Mouse (Mus musculus): ENCODE results near the gene Lpar3. TPM values are rescaled to one million over a fixed set of nuclear protein-coding genes. Genes with fewer than 3 reads are reported as not detected.
A peak's percentile ranks its signal among the peaks of the same experiment; 100 is the strongest.

Gene Lpar3
- total RNA-seq (2014; rRNA removed), result 0.43 and 0.69 TPM in 2 replicates
- polyA plus RNA-seq (2015; fragmentation: Nextera tagmentation; extraction: Ambion mirVana), result 0.78 and 0.92 TPM in 2 replicates

- Histone ChIP-seq H3K27me3 (ENCODE audit: insufficient read depth, low read length) (peaks cover 39% of the 10 kb centered on the region), H3K4me2 (ENCODE audit: low read depth) (peak within 1 kb of the TSS; percentile 84), H3K4me3 (ENCODE audit: low read depth, low read length) (peak within 1 kb of the TSS; percentile 42), H3K4me1 (ENCODE audit: insufficient read depth) (0 out of 2 replicates have a peak, but pooled peaks cover 4% of the 10 kb centered on the region), H3K9ac (0 out of 2 replicates have a peak within 1 kb of the TSS, but pooled peaks have one; percentile 18), H3K36me3 (ENCODE audit: insufficient read depth) (no peaks in the 10 kb centered on the region), H3K9me3 (ENCODE audit: low read length) (no peaks in the 10 kb centered on the region), H3K27ac (ENCODE audit: low read depth, low read length) (no peak within 1 kb of the TSS)
- DNase-seq, result peak; percentile 55
- WGBS, result 2% methylated on average over 73 of the region's 73 CpGs
- TF ChIP-seq CTCF (IDR thresholded peaks at IDR 0.05; ENCODE audit: low read depth), result peak; percentile 62
- peak; percentile 85 for ATAC-seq
Measured at GRCm38 (mm10) chr3:146220776-146221486, at the start of gene Lpar3. Gene Lpar3, plus strand, starts transcription at chr3:146220963.

- Histone ChIP-seq H3K4me3 (ENCODE audit: low read depth, low read length) (no peak overlapping the region), H3K4me2 (ENCODE audit: low read depth) (no peak overlapping the region), H3K9me3 (ENCODE audit: low read length) (0 out of 2 replicates have a peak, but pooled peaks cover 6% of the 10 kb centered on the region), H3K36me3 (ENCODE audit: insufficient read depth) (no peaks in the 10 kb centered on the region), H3K27me3 (ENCODE audit: insufficient read depth, low read length) (no peaks in the 10 kb centered on the region), H3K4me1 (ENCODE audit: insufficient read depth) (no peaks in the 10 kb centered on the region), H3K9ac (no peak overlapping the region), H3K27ac (ENCODE audit: low read depth, low read length) (no peak overlapping the region)
- DNase-seq (no peak), ATAC-seq (no peak)
- WGBS, result 80% methylated on average over 5 of the region's 5 CpGs
- TF ChIP-seq CTCF (IDR thresholded peaks at IDR 0.05; ENCODE audit: low read depth), result no peak
Measured at GRCm38 (mm10) chr3:146173030-146173429, 47.7 kb upstream of the Lpar3 start.

GRCm38 (mm10) chr3:146174215-146174614 is 46.5 kb upstream of the Lpar3 start:
- H3K9me3 ChIP-seq (ENCODE audit: low read length), result 0 out of 2 replicates have a peak, but pooled peaks cover 6% of the 10 kb centered on the region
- H3K9ac ChIP-seq, result no peak overlapping the region
- no peak overlapping the region for H3K4me3 ChIP-seq (ENCODE audit: low read depth, low read length)
- no peak for DNase-seq
- no peak for ATAC-seq
- no peak for TF ChIP-seq CTCF (IDR thresholded peaks at IDR 0.05; ENCODE audit: low read depth)
- H3K4me2 ChIP-seq (ENCODE audit: low read depth), result no peak overlapping the region
- H3K27me3 ChIP-seq (ENCODE audit: insufficient read depth, low read length), result no peaks in the 10 kb centered on the region
- no peaks in the 10 kb centered on the region for H3K36me3 ChIP-seq (ENCODE audit: insufficient read depth)
- no peak overlapping the region for H3K27ac ChIP-seq (ENCODE audit: low read depth, low read length)
- H3K4me1 ChIP-seq (ENCODE audit: insufficient read depth), result no peaks in the 10 kb centered on the region
- WGBS, result 92% methylated on average over 9 of the region's 9 CpGs

GRCm38 (mm10) chr3:146177295-146177694 is 43.5 kb upstream of the Lpar3 start:
- DNase-seq (no peak), ATAC-seq (no peak)
- Histone ChIP-seq H3K4me2 (ENCODE audit: low read depth) (peak overlapping the region; percentile 47), H3K4me1 (ENCODE audit: insufficient read depth) (no peaks in the 10 kb centered on the region), H3K27ac (ENCODE audit: low read depth, low read length) (no peak overlapping the region), H3K9ac (no peak overlapping the region), H3K9me3 (ENCODE audit: low read length) (no peaks in the 10 kb centered on the region), H3K27me3 (ENCODE audit: insufficient read depth, low read length) (no peaks in the 10 kb centered on the region), H3K36me3 (ENCODE audit: insufficient read depth) (no peaks in the 10 kb centered on the region), H3K4me3 (ENCODE audit: low read depth, low read length) (no peak overlapping the region)
- 84% methylated on average over 7 of the region's 7 CpGs for WGBS
- no peak for TF ChIP-seq CTCF (IDR thresholded peaks at IDR 0.05; ENCODE audit: low read depth)

GRCm38 (mm10) chr3:146177748-146178582 is 42.8 kb upstream of the Lpar3 start:
- ATAC-seq (peak; percentile 92), DNase-seq (peak; percentile 94)
- Histone ChIP-seq H3K4me2 (ENCODE audit: low read depth) (peak overlapping the region; percentile 47), H3K27me3 (ENCODE audit: insufficient read depth, low read length) (no peaks in the 10 kb centered on the region), H3K9ac (peak overlapping the region; percentile 45), H3K4me3 (ENCODE audit: low read depth, low read length) (peak overlapping the region; percentile 24), H3K9me3 (ENCODE audit: low read length) (no peaks in the 10 kb centered on the region), H3K4me1 (ENCODE audit: insufficient read depth) (no peaks in the 10 kb centered on the region), H3K27ac (ENCODE audit: low read depth, low read length) (peak overlapping the region; percentile 3; the same call in 1 of the 2 replicates), H3K36me3 (ENCODE audit: insufficient read depth) (no peaks in the 10 kb centered on the region)
- 3% methylated on average over 16 of the region's 16 CpGs for WGBS
- peak; percentile 78 for TF ChIP-seq CTCF (IDR thresholded peaks at IDR 0.05; ENCODE audit: low read depth)

GRCm38 (mm10) chr3:146180341-146180740 is 40.4 kb upstream of the Lpar3 start:
- ATAC-seq, result no peak
- 42% methylated on average over 2 of the region's 2 CpGs for WGBS
- no peaks in the 10 kb centered on the region for H3K27me3 ChIP-seq (ENCODE audit: insufficient read depth, low read length)
- no peak overlapping the region for H3K4me3 ChIP-seq (ENCODE audit: low read depth, low read length)
- no peaks in the 10 kb centered on the region for H3K9me3 ChIP-seq (ENCODE audit: low read length)
- H3K9ac ChIP-seq, result no peak overlapping the region
- no peaks in the 10 kb centered on the region for H3K4me1 ChIP-seq (ENCODE audit: insufficient read depth)
- no peak for TF ChIP-seq CTCF (IDR thresholded peaks at IDR 0.05; ENCODE audit: low read depth)
- H3K36me3 ChIP-seq (ENCODE audit: insufficient read depth), result no peaks in the 10 kb centered on the region
- DNase-seq, result no peak
- no peak overlapping the region for H3K4me2 ChIP-seq (ENCODE audit: low read depth)
- H3K27ac ChIP-seq (ENCODE audit: low read depth, low read length), result no peak overlapping the region

All from forebrain, postnatal 0 days (tissue).